Mouse (Mus musculus) embryonic facial prominence, embryonic 14.5 days (tissue): Measurements from ENCODE around the gene Cox4i1. TPM values are rescaled to one million over a fixed set of nuclear protein-coding genes. Genes with fewer than 3 reads are reported as not detected.

Experiments used
- ATAC-seq: fragments of 200-750 bp; cut with Nextera tagmentation; 2 replicates; pipeline ENCODE4 v1.8.0; 2017; ENCODE audit warnings: low read depth, moderate number of reproducible peaks, moderate TSS enrichment
- DNase-seq: peaks from one replicate; pipeline ENCODE4 v3.0.0-alpha.2; 2015; ENCODE audit warnings: low spot score
- H3K27ac ChIP-seq: fragments of 300-500 bp; sonication (generic); replicated peaks from 2 replicates; pipeline ENCODE4 v1.5.1; 2014; ENCODE audit warnings: low read depth, mild to moderate bottlenecking, low read length, moderate library complexity
- H3K27me3 ChIP-seq: fragments of 300-500 bp; sonication (generic); replicated peaks from 2 replicates; pipeline ENCODE4 v1.6.1; 2014; ENCODE audit warnings: low read length; ENCODE audit not compliant: control insufficient read depth, insufficient read depth
- H3K36me3 ChIP-seq: fragments of 300-500 bp; sonication (generic); 2 replicates; pipeline ENCODE4 v1.6.1; 2014; ENCODE audit warnings: low read length, mixed read lengths; ENCODE audit not compliant: control insufficient read depth, insufficient read depth
- H3K4me1 ChIP-seq: fragments of 300-500 bp; sonication (generic); 2 replicates; pipeline ENCODE4 v1.6.1; 2014; ENCODE audit warnings: antibody characterized with exemption, low read length; ENCODE audit not compliant: control insufficient read depth, insufficient read depth
- H3K4me2 ChIP-seq: fragments of 300-500 bp; sonication (generic); 2 replicates; pipeline ENCODE4 v1.6.1; 2014; ENCODE audit warnings: low read depth, mild to moderate bottlenecking, low read length, moderate library complexity, mixed read lengths
- H3K4me3 ChIP-seq: fragments of 300-500 bp; sonication (generic); 2 replicates; pipeline ENCODE4 v1.5.1; 2014; ENCODE audit warnings: low read depth, mild to moderate bottlenecking, low read length
- H3K9ac ChIP-seq: fragments of 300-500 bp; sonication (generic); 2 replicates; pipeline ENCODE4 v1.6.1; 2014; ENCODE audit warnings: low read depth, mild to moderate bottlenecking, low read length, moderate library complexity, mixed read lengths
- H3K9me3 ChIP-seq: fragments of 300-500 bp; sonication (generic); 2 replicates; pipeline ENCODE4 v1.6.1; 2016; ENCODE audit warnings: low read length; ENCODE audit not compliant: control insufficient read depth
- WGBS: fragments of 180-500 bp; shearing (Covaris S2); extraction: QIAGEN DNeasy Blood & Tissue Kit; methylation state at CpG from one replicate; pipeline ENCODE4 v1.1.7; 2014; 5-methylcytosine and 5-hydroxymethylcytosine counted together
- polyA plus RNA-seq: library from polyadenylated mRNA; unstranded; fragments of >200 nt; fragmentation: Nextera tagmentation; extraction: Ambion mirVana; gene quantifications from 2 replicates; pipeline ENCODE4 v1.2.1, GENCODE M21; 2014

The Cox4i1 gene
- polyA plus RNA-seq, 1 experiment from 2014 or later: 1,053 TPM

- no peaks in the 10 kb centered on the region for H3K27me3 ChIP-seq
- no peak overlapping the region for H3K27ac ChIP-seq
- H3K36me3 ChIP-seq: no peaks in the 10 kb centered on the region
- H3K4me1 ChIP-seq: no peaks in the 10 kb centered on the region; the same call in 1 of the 2 replicates
- DNase-seq: no peak
- H3K4me3 ChIP-seq: no peak overlapping the region
- H3K9me3 ChIP-seq: no peaks in the 10 kb centered on the region
- no peak overlapping the region for H3K9ac ChIP-seq
- H3K4me2 ChIP-seq: no peak overlapping the region
- ATAC-seq: no peak
- 60% methylated on average over 19 of the region's 19 CpGs for WGBS
These were observed 33.9 kb downstream of the Cox4i1 start for GRCm38 (mm10) chr8:120701758-120702465.

- H3K9me3 ChIP-seq: no peaks in the 10 kb centered on the region
- no peaks in the 10 kb centered on the region for H3K27me3 ChIP-seq
- DNase-seq: no peak
- no peak overlapping the region for H3K9ac ChIP-seq
- ATAC-seq: no peak
- no peak overlapping the region for H3K27ac ChIP-seq
- no peak overlapping the region for H3K4me3 ChIP-seq
- no peak overlapping the region for H3K4me2 ChIP-seq
- no peaks in the 10 kb centered on the region for H3K4me1 ChIP-seq
- no peaks in the 10 kb centered on the region for H3K36me3 ChIP-seq
- WGBS: 72% methylated on average over 9 of the region's 9 CpGs
These were observed 36.2 kb downstream of the Cox4i1 start for GRCm38 (mm10) chr8:120704203-120704602.

DNA sequence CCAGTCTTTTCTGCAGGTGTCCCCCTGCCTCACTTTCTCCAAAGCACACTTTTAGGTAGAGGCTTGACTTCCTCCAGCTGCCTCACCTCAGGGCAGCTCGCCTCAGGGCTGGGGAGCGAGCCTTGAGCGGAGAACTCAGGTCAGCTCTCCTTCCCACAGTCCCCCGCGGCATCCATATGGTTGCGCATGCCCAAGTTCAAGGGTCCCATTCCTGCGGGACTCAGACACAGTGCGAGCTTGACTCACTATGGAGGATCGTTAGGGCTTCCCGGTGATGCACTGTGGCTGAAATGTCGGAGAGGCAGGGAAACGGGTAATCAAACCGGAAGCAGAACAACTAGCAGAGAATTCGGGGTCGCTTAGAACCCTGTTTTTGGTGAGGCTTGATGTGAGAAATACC lies 37.1 kb downstream of the Cox4i1 start:
- ATAC-seq: no peak
- no peaks in the 10 kb centered on the region for H3K27me3 ChIP-seq
- H3K36me3 ChIP-seq: no peaks in the 10 kb centered on the region
- H3K9me3 ChIP-seq: no peaks in the 10 kb centered on the region
- H3K4me3 ChIP-seq: no peak overlapping the region
- H3K27ac ChIP-seq: no peak overlapping the region
- no peak overlapping the region for H3K4me2 ChIP-seq
- no peak overlapping the region for H3K9ac ChIP-seq
- no peaks in the 10 kb centered on the region for H3K4me1 ChIP-seq
- 76% methylated on average over 15 of the region's 15 CpGs for WGBS
- no peak for DNase-seq

DNA sequence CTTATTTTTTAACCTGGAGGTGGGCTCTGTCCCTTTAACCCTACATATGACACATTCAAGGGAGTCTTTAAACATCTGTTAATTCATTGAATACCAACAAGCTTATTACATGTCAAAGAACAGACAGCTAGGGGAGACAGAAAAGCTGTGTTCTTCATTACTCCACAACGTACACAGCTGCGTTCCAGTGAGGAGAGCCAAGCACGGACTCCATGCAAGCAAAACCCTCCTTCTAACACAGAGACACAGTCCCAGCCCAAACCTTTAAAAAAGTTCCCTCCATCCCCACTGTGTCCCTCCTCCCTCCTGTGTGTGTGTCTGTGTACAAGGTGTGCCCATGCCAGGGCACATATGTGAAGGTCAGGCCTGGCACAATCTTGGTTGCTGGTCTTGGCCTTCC lies 38.2 kb downstream of the Cox4i1 start:
- DNase-seq (no peak), ATAC-seq (no peak)
- Histone ChIP-seq H3K27ac (no peak overlapping the region), H3K9ac (no peak overlapping the region), H3K27me3 (no peaks in the 10 kb centered on the region), H3K4me1 (no peaks in the 10 kb centered on the region), H3K36me3 (no peaks in the 10 kb centered on the region), H3K4me2 (no peak overlapping the region), H3K4me3 (no peak overlapping the region), H3K9me3 (no peaks in the 10 kb centered on the region)
- WGBS: 60% methylated on average over 3 of the region's 3 CpGs

DNA sequence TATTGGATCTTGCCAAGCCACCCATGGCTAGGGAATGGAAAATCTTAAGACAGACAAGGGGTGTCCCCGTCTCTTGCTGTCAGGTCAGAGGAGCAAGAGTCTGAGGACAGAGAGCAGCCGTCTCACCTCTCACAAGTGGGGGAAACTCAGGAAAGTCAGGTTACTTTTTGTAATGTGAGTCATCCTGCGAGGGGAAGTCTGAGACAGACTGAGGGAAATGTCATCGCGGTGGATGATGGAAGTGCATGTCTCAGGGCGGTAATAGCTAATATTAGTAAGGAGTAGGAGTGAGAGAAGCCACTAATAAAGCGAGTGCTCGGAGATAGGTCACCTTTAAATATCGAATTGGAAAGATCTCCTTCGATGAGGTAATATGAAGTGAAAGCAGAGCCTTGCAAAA lies 41.2 kb downstream of the Cox4i1 start:
- ATAC-seq: no peak
- no peaks in the 10 kb centered on the region for H3K4me1 ChIP-seq
- WGBS: 77% methylated on average over 10 of the region's 10 CpGs
- H3K27ac ChIP-seq: no peak overlapping the region
- H3K36me3 ChIP-seq: no peaks in the 10 kb centered on the region
- no peaks in the 10 kb centered on the region for H3K9me3 ChIP-seq
- no peaks in the 10 kb centered on the region for H3K27me3 ChIP-seq
- H3K4me2 ChIP-seq: no peak overlapping the region
- no peak for DNase-seq
- no peak overlapping the region for H3K9ac ChIP-seq
- no peak overlapping the region for H3K4me3 ChIP-seq

DNA sequence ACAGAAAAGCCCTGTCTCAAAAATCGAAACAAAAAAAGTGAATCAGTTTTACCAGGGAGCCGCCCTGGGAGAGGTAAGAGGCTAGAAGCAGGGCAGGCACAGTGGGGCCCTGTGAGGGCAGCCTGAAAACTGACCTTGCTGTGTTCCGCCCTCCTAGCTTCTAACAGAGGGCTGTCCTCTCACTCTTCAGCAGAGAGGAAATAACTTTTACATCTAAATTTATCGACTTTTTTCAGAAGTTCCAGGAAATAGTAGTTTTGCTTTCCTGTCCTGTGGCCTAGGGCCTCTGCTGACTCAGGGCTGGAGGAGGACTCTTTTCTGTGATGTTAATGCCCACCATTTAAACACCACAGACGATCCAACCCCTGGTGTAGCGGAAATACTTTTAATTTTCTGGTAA lies 47.2 kb downstream of the Cox4i1 start:
- ATAC-seq (no peak), DNase-seq (no peak)
- Histone ChIP-seq H3K27ac (no peak overlapping the region), H3K4me3 (no peak overlapping the region), H3K4me2 (no peak overlapping the region), H3K36me3 (no peaks in the 10 kb centered on the region), H3K27me3 (no peaks in the 10 kb centered on the region), H3K9ac (no peak overlapping the region), H3K4me1 (no peaks in the 10 kb centered on the region), H3K9me3 (no peaks in the 10 kb centered on the region)
- WGBS: 74% methylated on average over 6 of the region's 6 CpGs

DNA sequence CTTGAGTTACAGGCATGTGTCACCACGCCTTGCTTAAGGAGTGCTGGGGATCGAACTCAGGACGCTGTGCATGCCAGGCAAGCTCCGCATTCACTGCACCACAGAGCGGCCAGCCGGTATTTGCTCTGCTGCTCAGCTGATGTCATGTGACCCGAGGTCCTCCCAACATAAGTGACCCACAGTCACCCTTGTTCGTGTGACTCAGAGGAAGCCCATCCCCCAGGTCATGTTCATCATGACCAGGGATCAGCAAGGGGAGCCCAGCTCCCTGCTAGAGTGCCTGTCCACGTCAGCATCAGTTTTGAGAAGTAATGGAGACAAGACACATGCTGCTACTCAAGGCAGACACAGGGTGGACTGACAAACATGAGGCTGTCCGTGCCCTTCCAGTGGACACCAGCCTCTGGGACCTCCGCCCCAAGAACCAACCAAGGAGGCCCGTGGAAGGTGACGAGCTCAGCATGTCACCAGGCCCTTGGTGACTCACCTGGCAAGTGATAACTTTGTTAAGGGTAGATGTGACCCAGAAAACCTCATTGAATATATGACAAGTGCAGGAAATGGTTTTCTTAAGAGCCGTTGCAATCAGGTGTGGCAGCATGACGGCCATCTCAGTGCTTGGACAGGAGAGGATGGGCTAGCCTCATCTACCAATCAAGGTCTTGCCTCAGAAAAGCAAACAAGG lies 48.1 kb downstream of the Cox4i1 start:
- Histone ChIP-seq H3K4me1 (no peaks in the 10 kb centered on the region), H3K27me3 (no peaks in the 10 kb centered on the region), H3K9ac (no peak overlapping the region), H3K9me3 (no peaks in the 10 kb centered on the region), H3K4me2 (no peak overlapping the region), H3K4me3 (no peak overlapping the region), H3K36me3 (no peaks in the 10 kb centered on the region), H3K27ac (no peak overlapping the region)
- ATAC-seq (no peak), DNase-seq (no peak)
- WGBS: 75% methylated on average over 15 of the region's 15 CpGs

- Histone ChIP-seq H3K27ac (no peak overlapping the region), H3K4me1 (no peaks in the 10 kb centered on the region), H3K27me3 (no peaks in the 10 kb centered on the region), H3K4me3 (no peak overlapping the region), H3K9me3 (no peaks in the 10 kb centered on the region), H3K9ac (no peak overlapping the region), H3K4me2 (no peak overlapping the region), H3K36me3 (no peaks in the 10 kb centered on the region)
- 58% methylated on average over 19 of the region's 19 CpGs for WGBS
- no peak for ATAC-seq
- no peak for DNase-seq
These were observed 51.7 kb downstream of the Cox4i1 start for GRCm38 (mm10) chr8:120719586-120720236.
